Mouse (Mus musculus) embryonic facial prominence, embryonic 14.5 days (tissue): Measurements from ENCODE around the gene Rcc2. TPM values are rescaled to one million over a fixed set of nuclear protein-coding genes. Genes with fewer than 3 reads are reported as not detected.

ENCODE experiments used
- ATAC-seq: fragments of 200-750 bp; cut with Nextera tagmentation; 2 replicates; pipeline ENCODE4 v1.8.0; 2017; ENCODE audit warnings: low read depth, moderate number of reproducible peaks, moderate TSS enrichment
- DNase-seq: peaks from one replicate; pipeline ENCODE4 v3.0.0-alpha.2; 2015; ENCODE audit warnings: low spot score
- H3K27ac ChIP-seq: fragments of 300-500 bp; sonication (generic); replicated peaks from 2 replicates; pipeline ENCODE4 v1.5.1; 2014; ENCODE audit warnings: low read depth, mild to moderate bottlenecking, low read length, moderate library complexity
- H3K27me3 ChIP-seq: fragments of 300-500 bp; sonication (generic); replicated peaks from 2 replicates; pipeline ENCODE4 v1.6.1; 2014; ENCODE audit warnings: low read length; ENCODE audit not compliant: control insufficient read depth, insufficient read depth
- H3K36me3 ChIP-seq: fragments of 300-500 bp; sonication (generic); 2 replicates; pipeline ENCODE4 v1.6.1; 2014; ENCODE audit warnings: low read length, mixed read lengths; ENCODE audit not compliant: control insufficient read depth, insufficient read depth
- H3K4me1 ChIP-seq: fragments of 300-500 bp; sonication (generic); 2 replicates; pipeline ENCODE4 v1.6.1; 2014; ENCODE audit warnings: antibody characterized with exemption, low read length; ENCODE audit not compliant: control insufficient read depth, insufficient read depth
- H3K4me2 ChIP-seq: fragments of 300-500 bp; sonication (generic); 2 replicates; pipeline ENCODE4 v1.6.1; 2014; ENCODE audit warnings: low read depth, mild to moderate bottlenecking, low read length, moderate library complexity, mixed read lengths
- H3K4me3 ChIP-seq: fragments of 300-500 bp; sonication (generic); 2 replicates; pipeline ENCODE4 v1.5.1; 2014; ENCODE audit warnings: low read depth, mild to moderate bottlenecking, low read length
- H3K9ac ChIP-seq: fragments of 300-500 bp; sonication (generic); 2 replicates; pipeline ENCODE4 v1.6.1; 2014; ENCODE audit warnings: low read depth, mild to moderate bottlenecking, low read length, moderate library complexity, mixed read lengths
- H3K9me3 ChIP-seq: fragments of 300-500 bp; sonication (generic); 2 replicates; pipeline ENCODE4 v1.6.1; 2016; ENCODE audit warnings: low read length; ENCODE audit not compliant: control insufficient read depth
- WGBS: fragments of 180-500 bp; shearing (Covaris S2); extraction: QIAGEN DNeasy Blood & Tissue Kit; methylation state at CpG from one replicate; pipeline ENCODE4 v1.1.7; 2014; 5-methylcytosine and 5-hydroxymethylcytosine counted together
- polyA plus RNA-seq: library from polyadenylated mRNA; unstranded; fragments of >200 nt; fragmentation: Nextera tagmentation; extraction: Ambion mirVana; gene quantifications from 2 replicates; pipeline ENCODE4 v1.2.1, GENCODE M21; 2014

Rcc2 gene
- polyA plus RNA-seq, 1 experiment from 2014 or later: 31.6 TPM

DNA sequence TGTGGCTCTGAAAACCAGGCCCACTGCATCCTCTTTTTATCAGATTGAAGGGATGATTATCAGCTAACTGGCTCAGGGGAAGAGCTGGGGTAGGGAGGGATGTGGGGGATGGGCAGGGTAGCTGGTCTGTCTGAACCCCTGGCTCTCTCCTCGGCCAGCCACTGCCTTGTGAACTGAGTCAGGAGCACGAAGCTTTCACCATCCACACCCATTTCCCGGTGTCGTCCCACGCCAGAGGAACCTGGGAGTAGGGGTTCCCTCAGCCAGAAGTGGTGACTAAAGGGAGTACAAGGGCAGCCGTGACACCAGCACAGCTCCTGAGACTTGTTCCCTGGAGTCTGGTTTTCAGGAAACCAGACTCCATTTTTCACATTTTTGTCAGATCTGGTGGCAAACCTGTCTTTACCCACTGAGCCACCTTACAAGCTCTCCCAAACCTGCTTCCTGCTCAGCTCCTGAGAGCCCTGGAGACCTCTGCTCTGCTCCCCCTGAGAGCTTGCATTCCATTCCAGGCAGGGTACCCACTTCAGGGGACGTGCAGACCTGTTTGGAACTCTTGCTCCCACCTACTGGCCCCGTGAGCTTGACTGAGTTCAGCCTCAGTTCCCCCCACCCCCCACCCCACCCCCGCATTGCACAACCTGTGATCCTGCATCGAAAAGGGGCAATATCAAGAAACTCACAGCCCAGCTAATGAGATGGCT is 37.3 kb upstream of the Rcc2 start:
- H3K36me3 ChIP-seq: no peaks in the 10 kb centered on the region
- no peak overlapping the region for H3K4me2 ChIP-seq
- no peak overlapping the region for H3K27ac ChIP-seq
- H3K4me1 ChIP-seq: peaks cover 1% of the 10 kb centered on the region; the same call in 1 of the 2 replicates
- DNase-seq: no peak
- H3K4me3 ChIP-seq: no peak overlapping the region
- ATAC-seq: no peak
- H3K9ac ChIP-seq: no peak overlapping the region
- 37% methylated on average over 10 of the region's 10 CpGs for WGBS
- no peaks in the 10 kb centered on the region for H3K9me3 ChIP-seq
- H3K27me3 ChIP-seq: no peaks in the 10 kb centered on the region

DNA sequence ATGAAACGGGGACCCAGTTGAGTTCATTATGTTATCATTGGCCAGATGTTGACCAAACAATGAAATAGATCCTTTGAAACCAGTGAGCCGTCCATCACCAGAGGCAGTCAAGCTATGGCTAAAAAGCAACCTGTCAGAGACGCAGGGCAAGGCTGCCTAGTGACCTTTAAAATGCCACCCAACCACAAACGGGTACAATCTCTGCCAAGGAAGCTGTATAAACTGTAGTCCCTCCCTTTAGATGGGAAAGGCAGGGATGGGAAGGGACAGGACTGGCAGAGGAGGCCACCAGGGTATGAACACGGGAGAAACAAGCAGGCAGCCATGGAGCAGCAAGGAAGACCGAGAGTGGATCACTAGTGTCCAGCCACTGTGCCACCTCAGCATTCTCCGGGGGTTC is 35.3 kb upstream of the Rcc2 start:
- H3K4me3 ChIP-seq: no peak overlapping the region
- no peaks in the 10 kb centered on the region for H3K9me3 ChIP-seq
- 76% methylated on average over 7 of the region's 7 CpGs for WGBS
- H3K36me3 ChIP-seq: no peaks in the 10 kb centered on the region
- DNase-seq: no peak
- no peaks in the 10 kb centered on the region for H3K27me3 ChIP-seq
- H3K27ac ChIP-seq: no peak overlapping the region
- H3K4me1 ChIP-seq: no peaks in the 10 kb centered on the region
- H3K4me2 ChIP-seq: no peak overlapping the region
- no peak for ATAC-seq
- no peak overlapping the region for H3K9ac ChIP-seq

DNA sequence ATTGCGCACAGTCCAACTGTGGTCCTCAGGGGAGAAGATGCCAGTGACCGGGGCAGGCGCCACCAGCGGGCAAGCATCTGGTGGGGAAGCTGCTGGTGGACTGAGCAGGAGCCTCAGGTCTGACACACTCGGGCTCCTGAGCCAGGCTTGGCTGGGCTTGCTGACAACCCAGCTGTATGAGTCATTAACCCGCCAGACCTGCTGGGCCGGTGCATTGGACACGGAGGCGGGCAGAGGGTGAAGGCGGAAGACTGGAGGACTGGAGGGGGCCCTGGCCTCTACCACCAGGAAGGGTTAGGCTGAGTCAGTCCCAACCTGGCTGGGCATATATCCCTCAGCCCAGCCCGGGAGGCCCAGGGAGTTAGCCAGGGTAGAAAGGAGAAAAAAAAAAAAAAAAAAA is 34.6 kb upstream of the Rcc2 start, which contains the start of gene Arhgef10l:
Gene Arhgef10l (minus strand): TSS at position 253 of the 400 bp plus-strand sequence.
- H3K4me2 ChIP-seq: no peak within 1 kb of the TSS
- no peaks in the 10 kb centered on the region for H3K4me1 ChIP-seq
- H3K36me3 ChIP-seq: no peaks in the 10 kb centered on the region
- no peak within 1 kb of the TSS for H3K4me3 ChIP-seq
- no peaks in the 10 kb centered on the region for H3K27me3 ChIP-seq
- H3K27ac ChIP-seq: no peak within 1 kb of the TSS
- WGBS: 60% methylated on average over 11 of the region's 11 CpGs
- no peak within 1 kb of the TSS for H3K9ac ChIP-seq
- peak; percentile 60 for DNase-seq
- peak; percentile 75 for ATAC-seq
- H3K9me3 ChIP-seq: no peaks in the 10 kb centered on the region

DNA sequence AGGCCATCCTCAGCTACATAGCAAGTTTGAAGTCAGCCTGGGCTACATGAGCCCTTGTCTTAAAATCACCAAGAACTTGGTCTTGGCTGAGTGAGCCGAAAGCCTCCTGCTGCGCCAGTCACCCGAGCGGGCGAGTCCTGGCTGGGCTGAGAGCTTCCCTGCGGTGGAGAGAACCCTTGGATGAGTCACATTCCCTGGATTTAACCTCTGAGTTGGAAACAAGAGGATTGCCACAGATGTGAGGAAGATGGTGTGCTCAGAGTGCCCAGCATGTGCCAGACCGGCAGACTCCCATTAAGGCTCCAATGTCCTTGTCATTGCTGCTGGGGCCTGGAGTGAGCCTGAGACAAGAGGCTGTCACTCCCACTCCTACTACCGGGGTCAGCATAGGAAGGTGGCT is 32.5 kb upstream of the Rcc2 start:
- Histone ChIP-seq H3K27me3 (no peaks in the 10 kb centered on the region), H3K9ac (no peak overlapping the region), H3K4me1 (no peaks in the 10 kb centered on the region), H3K4me3 (no peak overlapping the region), H3K4me2 (no peak overlapping the region), H3K27ac (no peak overlapping the region), H3K36me3 (no peaks in the 10 kb centered on the region), H3K9me3 (no peaks in the 10 kb centered on the region)
- WGBS: 84% methylated on average over 8 of the region's 8 CpGs
- DNase-seq (no peak), ATAC-seq (no peak)

DNA sequence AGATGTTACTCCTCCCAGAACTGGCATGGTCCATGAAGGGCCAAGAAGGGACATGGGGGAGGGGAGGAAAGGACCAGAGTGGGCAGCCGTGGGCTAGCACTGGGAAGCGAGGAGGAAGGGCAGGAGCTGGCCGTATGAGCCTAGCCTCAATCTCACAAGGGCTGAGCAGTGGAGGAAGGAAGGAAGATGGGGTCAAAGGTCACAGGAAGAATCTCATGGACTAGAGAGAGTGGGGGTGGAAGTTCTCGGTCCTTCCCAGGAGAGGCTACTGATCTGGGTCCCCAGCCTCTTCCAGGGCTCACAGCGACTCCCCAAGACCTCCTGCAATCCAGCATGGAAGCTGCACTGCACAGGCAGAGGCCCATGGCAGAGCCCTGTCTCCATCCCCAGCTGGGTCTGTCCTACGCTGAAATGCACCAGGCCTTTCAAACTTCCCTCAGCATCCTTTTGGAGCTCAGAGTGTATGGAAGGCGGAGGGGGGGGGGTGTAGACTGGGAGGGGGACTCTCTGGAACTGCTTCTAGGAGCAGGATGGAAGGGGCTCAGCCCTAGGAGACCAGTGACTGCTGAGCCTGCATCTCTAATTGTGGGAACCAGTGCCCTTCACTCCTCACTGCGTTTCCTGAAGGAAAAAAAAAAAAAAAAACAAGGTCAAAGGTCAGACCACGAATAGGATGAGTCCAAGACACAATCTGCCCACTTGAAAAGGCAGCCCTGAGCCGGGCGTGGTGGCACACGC is 26.6 kb upstream of the Rcc2 start:
- no peak overlapping the region for H3K4me2 ChIP-seq
- H3K27ac ChIP-seq: no peak overlapping the region
- no peaks in the 10 kb centered on the region for H3K27me3 ChIP-seq
- no peaks in the 10 kb centered on the region for H3K9me3 ChIP-seq
- DNase-seq: no peak
- no peaks in the 10 kb centered on the region for H3K36me3 ChIP-seq
- ATAC-seq: no peak
- H3K9ac ChIP-seq: no peak overlapping the region
- no peaks in the 10 kb centered on the region for H3K4me1 ChIP-seq
- WGBS: 44% methylated on average over 12 of the region's 12 CpGs
- H3K4me3 ChIP-seq: no peak overlapping the region

DNA sequence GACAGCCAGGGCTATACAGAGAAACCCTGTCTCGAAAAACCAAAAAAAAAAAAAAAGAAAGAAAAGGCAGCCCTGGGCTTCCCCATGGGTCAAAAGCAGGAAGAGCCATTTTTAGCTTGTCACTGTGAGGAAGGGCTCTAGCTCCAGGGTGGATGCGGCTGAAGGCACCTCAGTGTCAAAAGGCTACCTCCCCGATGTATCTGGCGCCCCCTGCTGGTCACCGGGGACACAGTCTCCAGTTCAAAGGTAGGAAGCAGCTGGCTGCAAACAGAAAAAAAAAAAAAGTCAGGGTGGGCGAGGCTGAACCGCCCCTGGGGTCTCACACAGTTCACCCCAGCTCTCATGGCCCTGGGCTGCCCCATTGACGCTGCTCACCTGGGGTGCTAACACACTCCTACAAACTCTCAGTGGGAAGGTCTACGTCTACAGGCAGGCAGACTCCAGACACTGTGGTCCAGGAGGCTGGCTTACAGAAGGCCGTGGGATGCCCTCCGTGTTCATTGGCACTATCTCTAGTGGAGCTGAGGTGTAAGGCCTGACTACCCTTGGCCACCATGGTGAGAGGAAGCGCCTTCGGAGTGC is 25.9 kb upstream of the Rcc2 start:
- WGBS: 34% methylated on average over 11 of the region's 13 CpGs
- Histone ChIP-seq H3K36me3 (no peaks in the 10 kb centered on the region), H3K27ac (no peak overlapping the region), H3K9me3 (no peaks in the 10 kb centered on the region), H3K4me2 (no peak overlapping the region), H3K9ac (no peak overlapping the region), H3K4me1 (no peaks in the 10 kb centered on the region), H3K27me3 (no peaks in the 10 kb centered on the region), H3K4me3 (no peak overlapping the region)
- DNase-seq (peak; percentile 83), ATAC-seq (peak; percentile 59; the same call in 1 of the 2 replicates)

DNA sequence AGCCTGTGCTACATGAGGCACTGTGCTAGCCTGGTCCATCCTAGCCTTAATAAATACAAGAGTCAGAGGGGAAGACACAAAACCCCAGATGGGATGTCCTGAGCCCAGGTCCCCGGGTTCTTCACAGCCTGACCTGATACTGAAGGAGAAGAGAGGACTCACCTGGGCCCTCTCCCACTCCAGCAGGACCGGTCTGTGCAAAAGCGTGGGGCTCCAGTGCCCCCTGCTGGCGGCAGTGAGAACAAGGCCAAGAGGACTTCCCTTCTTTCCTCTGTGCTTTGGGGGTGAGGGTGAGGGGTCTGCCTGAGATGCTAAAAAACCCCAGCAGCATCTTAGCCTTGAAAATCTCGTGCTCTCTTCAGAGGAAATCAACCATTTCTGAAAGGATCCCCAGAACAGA is 21.3 kb upstream of the Rcc2 start:
- Histone ChIP-seq H3K4me3 (no peak overlapping the region), H3K9me3 (no peaks in the 10 kb centered on the region), H3K36me3 (no peaks in the 10 kb centered on the region), H3K9ac (no peak overlapping the region), H3K4me2 (no peak overlapping the region), H3K27me3 (no peaks in the 10 kb centered on the region), H3K4me1 (peaks cover 2% of the 10 kb centered on the region; the same call in 1 of the 2 replicates), H3K27ac (no peak overlapping the region)
- WGBS: 12% methylated on average over 5 of the region's 5 CpGs
- 0 out of 2 replicates have a peak, but pooled peaks have one; percentile 24 for ATAC-seq
- no peak for DNase-seq

DNA sequence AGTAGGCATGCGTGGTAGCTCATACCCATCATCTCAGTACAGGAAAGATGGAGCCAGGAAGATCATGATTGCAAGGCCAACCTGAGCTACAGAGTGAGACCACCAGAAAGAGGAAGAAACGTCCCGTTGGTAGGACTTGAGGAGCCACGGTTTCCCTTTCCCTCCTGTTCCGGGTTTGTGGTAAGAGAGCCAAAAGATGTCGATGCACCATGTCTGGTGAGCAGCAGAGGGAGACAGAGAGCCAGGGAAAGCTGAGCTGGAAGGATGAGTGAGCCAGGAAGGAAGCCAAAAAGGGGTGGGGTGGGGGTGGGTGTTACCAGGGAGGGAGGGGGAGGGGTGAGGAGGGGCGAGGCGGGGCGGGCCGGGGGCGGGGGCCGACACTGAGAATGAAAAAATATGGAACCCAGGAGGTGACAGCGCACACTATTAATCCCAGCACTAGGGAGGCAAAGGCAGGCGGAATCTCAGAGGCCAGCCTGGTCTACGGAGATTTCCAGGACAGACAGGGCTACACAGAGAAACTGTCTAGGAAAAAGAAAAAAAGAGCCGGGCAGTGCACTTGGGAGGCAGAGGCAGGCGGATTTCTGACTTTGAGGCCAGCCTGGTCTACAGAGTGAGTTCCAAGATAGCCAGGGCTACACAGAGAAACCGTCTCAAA is 20.5 kb upstream of the Rcc2 start:
- no peak; the same call in 1 of the 2 replicates for ATAC-seq
- Histone ChIP-seq H3K9me3 (no peaks in the 10 kb centered on the region), H3K4me2 (peak overlapping the region; percentile 13; the same call in 1 of the 2 replicates), H3K9ac (no peak overlapping the region; the same call in 1 of the 2 replicates), H3K36me3 (no peaks in the 10 kb centered on the region), H3K4me3 (no peak overlapping the region), H3K27ac (no peak overlapping the region), H3K4me1 (peaks cover 10% of the 10 kb centered on the region), H3K27me3 (no peaks in the 10 kb centered on the region)
- WGBS: 24% methylated on average over 18 of the region's 18 CpGs
- peak; percentile 82 for DNase-seq
